Mouse (Mus musculus): Measurements from ENCODE around the gene Rpsa. TPM values are rescaled to one million over a fixed set of nuclear protein-coding genes. Genes with fewer than 3 reads are reported as not detected.
"Not testable (repeated sequence)": the region's sequence is repeated elsewhere in the genome, so short reads cannot be mapped to it uniquely, and the experiment has no call there.

The Rpsa gene
- polyA plus RNA-seq, 1 experiment from 2014 or later = 1,462 TPM

DNA sequence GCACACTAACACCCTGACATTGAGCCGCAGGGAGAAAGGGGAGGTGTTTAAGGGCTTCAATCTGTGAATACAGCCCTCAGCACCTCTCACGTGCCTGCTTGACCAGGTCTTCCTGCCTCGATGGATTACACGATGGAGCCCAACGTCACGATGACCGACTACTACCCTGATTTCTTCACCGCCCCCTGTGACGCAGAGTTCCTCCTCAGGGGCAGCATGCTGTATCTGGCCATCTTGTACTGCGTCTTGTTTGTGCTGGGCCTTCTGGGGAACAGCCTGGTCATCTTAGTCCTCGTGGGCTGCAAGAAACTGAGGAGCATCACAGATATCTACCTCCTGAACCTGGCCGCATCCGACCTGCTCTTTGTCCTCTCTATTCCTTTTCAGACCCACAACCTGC, 33.8 kb upstream of the Rpsa start:
- no peaks in the 10 kb centered on the region for H3K36me3 ChIP-seq
- WGBS = 87% methylated on average over 13 of the region's 13 CpGs
- no peak overlapping the region for H3K27ac ChIP-seq
- H3K9ac ChIP-seq = no peak overlapping the region
- no peak overlapping the region for H3K4me3 ChIP-seq
- no peak overlapping the region for H3K4me2 ChIP-seq
- no peaks in the 10 kb centered on the region for H3K27me3 ChIP-seq
- no peaks in the 10 kb centered on the region for H3K9me3 ChIP-seq
- no peak for ATAC-seq (ENCODE audit: insufficient number of reproducible peaks, low FRiP score, low TSS enrichment, low read depth)
- H3K4me1 ChIP-seq = no peaks in the 10 kb centered on the region

DNA sequence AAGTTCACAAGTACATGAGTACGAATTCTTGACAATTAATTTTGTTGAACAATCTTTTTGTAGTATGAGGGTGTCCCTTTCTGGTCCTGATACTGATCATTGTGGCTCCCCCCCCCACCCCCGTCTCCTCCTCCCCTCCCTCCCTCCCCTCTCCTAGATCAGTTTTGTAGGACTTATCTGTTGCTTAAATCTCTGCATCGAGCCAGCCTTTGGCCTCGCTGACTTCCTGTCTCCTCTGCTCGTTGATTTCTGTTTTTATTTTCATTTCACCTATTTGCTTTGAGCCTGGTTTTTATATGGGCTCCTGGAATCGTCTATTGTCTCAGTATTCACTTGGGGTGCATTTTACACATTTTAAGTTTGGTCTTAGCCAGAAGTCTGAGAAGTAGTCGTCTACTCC, 31.6 kb upstream of the Rpsa start:
- Histone ChIP-seq H3K4me1 (no peaks in the 10 kb centered on the region), H3K9me3 (no peaks in the 10 kb centered on the region), H3K36me3 (no peaks in the 10 kb centered on the region), H3K4me3 (no peak overlapping the region), H3K4me2 (no peak overlapping the region), H3K27me3 (no peaks in the 10 kb centered on the region), H3K9ac (no peak overlapping the region), H3K27ac (no peak overlapping the region)
- no peak for ATAC-seq (ENCODE audit: insufficient number of reproducible peaks, low FRiP score, low TSS enrichment, low read depth)
- WGBS = 60% methylated on average over 7 of the region's 7 CpGs

DNA sequence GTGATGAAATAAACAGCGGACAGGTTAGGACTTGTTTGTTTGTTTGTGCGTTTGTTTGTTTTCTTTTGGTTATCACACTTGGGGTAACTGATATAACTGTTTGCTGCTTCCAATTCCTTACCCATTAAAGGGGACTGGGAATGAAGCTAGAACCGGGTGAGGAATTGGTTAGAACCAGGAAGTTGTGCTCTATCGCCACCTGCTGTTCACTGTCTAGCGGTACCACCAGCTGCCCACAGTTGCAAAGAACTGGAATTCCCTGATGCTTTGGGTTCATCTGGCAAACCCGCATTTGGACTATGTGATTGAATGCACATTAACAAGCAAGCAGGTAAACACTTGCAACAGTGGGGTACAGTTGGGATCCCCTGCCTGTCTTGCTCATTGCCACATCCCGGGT, 28.8 kb upstream of the Rpsa start:
- H3K4me1 ChIP-seq = no peaks in the 10 kb centered on the region
- no peaks in the 10 kb centered on the region for H3K9me3 ChIP-seq
- WGBS = 22% methylated on average over 7 of the region's 7 CpGs
- no peak for ATAC-seq (ENCODE audit: insufficient number of reproducible peaks, low FRiP score, low TSS enrichment, low read depth)
- H3K27ac ChIP-seq = no peak overlapping the region
- H3K36me3 ChIP-seq = no peaks in the 10 kb centered on the region
- no peak overlapping the region for H3K4me2 ChIP-seq
- H3K4me3 ChIP-seq = no peak overlapping the region
- H3K9ac ChIP-seq = no peak overlapping the region
- no peaks in the 10 kb centered on the region for H3K27me3 ChIP-seq

DNA sequence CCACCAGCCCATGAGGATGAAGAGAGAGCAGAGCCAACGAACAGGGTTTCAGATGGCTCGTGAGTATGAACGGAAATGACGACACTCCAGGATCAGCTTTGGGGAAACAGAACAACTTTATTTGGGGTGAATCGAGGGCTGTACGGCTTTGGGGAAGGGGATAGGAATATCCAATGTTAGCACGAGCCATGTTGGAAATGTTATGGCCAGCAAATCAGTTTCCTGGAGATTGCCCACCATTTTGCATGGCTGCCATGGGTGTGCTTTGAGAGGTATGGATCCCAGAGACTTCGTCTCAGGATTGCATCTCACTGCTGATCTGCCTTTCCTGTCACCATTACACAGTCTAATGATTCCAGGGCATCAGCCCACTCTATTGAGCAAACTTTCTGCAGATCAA, 28.2 kb upstream of the Rpsa start:
- Histone ChIP-seq H3K36me3 (no peaks in the 10 kb centered on the region), H3K9ac (no peak overlapping the region), H3K4me3 (no peak overlapping the region), H3K9me3 (no peaks in the 10 kb centered on the region), H3K4me2 (no peak overlapping the region), H3K27me3 (no peaks in the 10 kb centered on the region), H3K4me1 (no peaks in the 10 kb centered on the region), H3K27ac (no peak overlapping the region)
- ATAC-seq (ENCODE audit: insufficient number of reproducible peaks, low FRiP score, low TSS enrichment, low read depth) = no peak
- 83% methylated on average over 8 of the region's 8 CpGs for WGBS

DNA sequence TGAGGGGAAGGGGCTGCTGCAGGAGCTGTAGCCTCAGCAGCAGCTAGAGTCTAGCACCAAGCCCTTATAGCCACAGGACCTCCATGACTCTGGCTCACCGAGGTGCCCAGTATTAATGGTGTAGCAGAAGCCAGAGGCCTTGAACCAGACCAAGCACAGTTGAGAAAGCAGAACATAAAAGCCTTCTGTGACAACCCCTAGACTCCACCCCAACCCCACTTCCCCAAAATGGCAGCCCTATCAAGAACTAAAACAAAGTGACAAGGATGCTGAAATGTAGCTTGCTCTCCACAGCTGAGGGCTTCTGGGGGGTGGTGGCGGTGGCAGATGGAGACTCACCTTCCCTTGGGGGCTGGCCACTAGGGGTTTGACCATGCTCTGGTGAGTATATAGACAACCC, 26.3 kb upstream of the Rpsa start:
- ATAC-seq (ENCODE audit: insufficient number of reproducible peaks, low FRiP score, low TSS enrichment, low read depth) = no peak
- H3K4me1 ChIP-seq = no peaks in the 10 kb centered on the region
- WGBS = 98% methylated on average over 2 of the region's 2 CpGs

DNA sequence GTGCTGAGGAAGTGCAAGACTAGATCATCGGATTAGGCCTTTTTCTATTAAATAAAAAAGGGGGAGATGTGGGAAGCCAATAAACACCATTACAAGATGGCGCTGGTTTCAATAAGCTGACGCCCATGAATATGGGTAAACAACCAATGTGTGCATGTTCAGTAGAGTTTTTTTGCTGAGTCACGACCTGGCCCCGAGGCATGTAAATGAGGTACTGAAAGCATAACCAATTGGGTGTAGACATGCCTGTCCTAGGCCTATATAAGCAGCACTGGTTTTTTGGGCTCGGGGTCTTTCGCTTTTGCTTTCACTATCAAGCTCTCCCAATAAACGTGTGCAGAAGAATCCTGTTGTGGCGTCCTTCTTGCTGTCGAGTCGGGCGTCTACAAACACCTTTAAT, 18.5 kb upstream of the Rpsa start:
- H3K27ac ChIP-seq; H3K4me2 ChIP-seq; H3K36me3 ChIP-seq; ATAC-seq (ENCODE audit: insufficient number of reproducible peaks, low FRiP score, low TSS enrichment, low read depth); H3K9me3 ChIP-seq; H3K4me3 ChIP-seq; H3K27me3 ChIP-seq; H3K9ac ChIP-seq; H3K4me1 ChIP-seq: not testable (repeated sequence)
- 94% methylated on average over 12 of the region's 12 CpGs for WGBS

More for the DNA sequence above, 26.3 kb upstream of the Rpsa start:
- Histone ChIP-seq H3K9me3 (no peaks in the 10 kb centered on the region), H3K9ac (no peak overlapping the region), H3K4me2 (no peak overlapping the region), H3K4me3 (no peak overlapping the region), H3K36me3 (no peaks in the 10 kb centered on the region), H3K27me3 (no peaks in the 10 kb centered on the region), H3K27ac (no peak overlapping the region)

DNA sequence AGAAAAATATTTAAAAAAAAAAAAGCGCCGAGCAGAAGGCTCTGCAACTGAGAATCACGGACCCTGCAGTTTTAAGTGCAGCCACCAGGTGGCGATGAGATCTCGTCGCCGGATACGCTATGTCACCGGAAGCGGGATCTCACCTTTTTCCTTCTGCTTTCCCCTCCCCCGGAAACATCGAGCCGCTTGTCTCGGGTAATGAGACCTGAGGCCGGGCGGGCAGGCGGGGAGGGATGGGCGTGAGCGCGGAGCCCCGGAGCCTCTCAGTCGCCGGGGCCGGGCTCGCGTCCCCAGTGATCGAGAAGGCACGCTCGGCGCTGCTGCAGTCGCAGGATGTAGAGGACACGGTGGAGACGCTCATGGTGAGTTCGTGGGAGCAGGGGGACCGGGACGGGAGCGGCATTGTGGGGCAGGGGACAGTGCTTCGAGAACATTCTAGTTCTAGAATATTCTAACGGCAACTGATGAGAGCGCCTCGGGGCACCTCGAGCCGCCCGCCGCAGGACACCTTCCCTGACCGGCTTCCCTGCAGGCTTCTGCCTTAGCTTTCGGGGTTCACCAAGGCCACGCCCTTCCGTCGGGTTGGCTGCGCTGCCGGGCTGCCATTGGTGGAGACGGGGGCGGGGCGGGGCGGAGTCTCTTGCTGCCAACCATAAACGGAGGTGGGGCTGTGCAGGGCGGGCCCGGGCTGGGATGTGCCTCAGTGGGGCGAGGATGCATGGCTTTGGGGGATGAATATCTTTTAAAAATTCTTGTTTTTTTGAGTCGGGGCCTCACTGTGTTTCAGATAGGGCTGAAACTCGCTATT, 17.1 kb upstream of the Rpsa start, which contains the start of gene Slc25a38:
Slc25a38 (plus strand) TSS at position 164 of the 808 bp plus-strand sequence.
- 0 out of 2 replicates have a peak, but pooled peaks cover 3% of the 10 kb centered on the region for H3K36me3 ChIP-seq
- peaks cover 4% of the 10 kb centered on the region; the same call in 1 of the 2 replicates for H3K4me1 ChIP-seq
- H3K9me3 ChIP-seq = no peaks in the 10 kb centered on the region
- peak within 1 kb of the TSS; percentile 97 for H3K4me3 ChIP-seq
- under 1% methylated on average over 62 of the region's 62 CpGs for WGBS
- H3K4me2 ChIP-seq = peak within 1 kb of the TSS; percentile 73
- no peaks in the 10 kb centered on the region for H3K27me3 ChIP-seq
- peak; percentile 95 for ATAC-seq (ENCODE audit: insufficient number of reproducible peaks, low FRiP score, low TSS enrichment, low read depth)
- peak within 1 kb of the TSS; percentile 67 for H3K9ac ChIP-seq
- peak within 1 kb of the TSS; percentile 96 for H3K27ac ChIP-seq

DNA sequence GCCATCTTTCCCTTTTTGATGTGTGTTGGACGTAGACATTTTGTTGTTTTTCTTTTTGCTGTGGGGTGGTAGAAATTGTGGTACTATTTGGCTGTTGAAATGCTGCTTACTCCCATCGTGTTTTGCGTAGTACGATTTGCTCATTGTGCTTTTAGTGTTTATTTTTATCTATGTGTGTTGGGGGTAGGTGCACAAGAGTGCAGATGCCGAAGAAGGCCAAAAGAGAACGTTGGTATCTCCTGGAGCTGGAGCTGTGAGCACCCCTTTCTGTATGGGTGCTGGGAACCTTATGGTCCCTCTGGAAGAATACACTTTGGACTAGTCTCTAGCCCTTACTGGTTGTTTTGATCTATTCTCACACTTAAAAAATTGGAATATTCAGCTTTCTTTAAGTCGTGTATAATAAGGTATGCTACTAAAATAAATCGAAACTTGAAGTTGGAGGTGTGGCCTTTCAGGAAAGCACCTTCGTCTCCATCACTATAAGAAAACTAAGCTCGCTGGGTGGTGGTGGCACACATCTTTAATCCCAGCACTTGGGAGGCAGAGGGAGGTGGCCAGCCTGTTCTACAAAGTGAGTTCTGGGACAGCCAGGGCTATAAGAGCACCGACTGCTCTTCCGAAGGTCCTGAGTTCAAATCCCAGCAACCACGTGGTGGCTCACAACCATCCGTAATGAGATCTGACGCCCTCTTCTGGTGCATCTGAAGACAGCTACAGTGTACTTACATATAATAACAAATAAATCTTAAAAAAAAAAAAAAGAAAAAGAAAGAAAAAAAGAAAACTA, 16.1 kb upstream of the Rpsa start:
- Histone ChIP-seq H3K4me1 (peaks cover 4% of the 10 kb centered on the region; the same call in 1 of the 2 replicates), H3K27me3 (no peaks in the 10 kb centered on the region), H3K4me2 (peak overlapping the region; percentile 73), H3K36me3 (peaks cover 3% of the 10 kb centered on the region; the same call in 1 of the 2 replicates), H3K9me3 (no peaks in the 10 kb centered on the region), H3K27ac (peak overlapping the region; percentile 96), H3K4me3 (peak overlapping the region; percentile 97), H3K9ac (no peak overlapping the region)
- no peak for ATAC-seq (ENCODE audit: insufficient number of reproducible peaks, low FRiP score, low TSS enrichment, low read depth)
- WGBS = 77% methylated on average over 15 of the region's 15 CpGs

DNA sequence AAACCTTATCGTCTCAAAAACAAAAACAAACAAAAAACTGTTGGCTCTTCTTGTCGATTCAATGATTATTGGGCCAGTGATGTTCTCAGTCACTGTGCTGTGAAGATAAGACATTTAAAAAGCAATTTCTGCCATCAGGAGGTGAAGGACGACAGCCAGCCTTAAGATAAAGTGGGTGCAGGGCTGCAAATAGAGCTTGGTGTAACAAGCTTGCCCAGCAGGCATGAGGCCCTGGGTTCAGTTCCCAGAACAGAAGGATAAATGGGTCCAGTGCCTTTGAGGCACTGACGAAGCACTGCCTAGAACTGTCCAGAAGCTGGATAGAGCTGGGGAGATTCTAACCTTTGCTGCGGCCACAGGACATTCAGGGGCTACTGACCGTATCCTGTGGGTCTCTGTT, 15.0 kb upstream of the Rpsa start:
- WGBS = 92% methylated on average over 6 of the region's 6 CpGs
- Histone ChIP-seq H3K36me3 (peaks cover 9% of the 10 kb centered on the region), H3K9ac (no peak overlapping the region), H3K4me2 (no peak overlapping the region), H3K4me3 (no peak overlapping the region), H3K27me3 (no peaks in the 10 kb centered on the region), H3K27ac (no peak overlapping the region), H3K9me3 (no peaks in the 10 kb centered on the region), H3K4me1 (peaks cover 4% of the 10 kb centered on the region; the same call in 1 of the 2 replicates)
- no peak for ATAC-seq (ENCODE audit: insufficient number of reproducible peaks, low FRiP score, low TSS enrichment, low read depth)

DNA sequence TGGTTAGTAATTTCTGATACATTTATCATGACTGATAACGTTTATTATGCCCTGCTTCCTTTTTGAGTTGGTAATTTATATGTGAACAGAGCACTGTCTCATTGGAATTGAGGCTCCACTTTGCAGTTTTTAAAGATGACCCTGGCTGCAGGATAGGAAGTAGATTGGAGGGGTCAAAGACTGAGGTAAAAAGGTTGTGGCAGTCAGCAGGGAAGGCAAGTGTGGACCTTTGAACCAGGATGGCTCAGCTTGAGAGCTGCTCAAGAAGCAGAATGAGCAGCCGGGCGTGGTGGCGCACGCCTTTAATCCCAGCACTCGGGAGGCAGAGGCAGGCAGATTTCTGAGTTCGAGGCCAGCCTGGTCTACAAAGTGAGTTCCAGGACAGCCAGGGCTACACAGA, 14.0 kb upstream of the Rpsa start:
- Histone ChIP-seq H3K36me3 (peaks cover 19% of the 10 kb centered on the region), H3K4me1 (peaks cover 4% of the 10 kb centered on the region; the same call in 1 of the 2 replicates), H3K9ac (no peak overlapping the region), H3K27ac (no peak overlapping the region), H3K27me3 (no peaks in the 10 kb centered on the region), H3K9me3 (no peaks in the 10 kb centered on the region), H3K4me3 (no peak overlapping the region), H3K4me2 (no peak overlapping the region)
- 88% methylated on average over 7 of the region's 7 CpGs for WGBS
- no peak for ATAC-seq (ENCODE audit: insufficient number of reproducible peaks, low FRiP score, low TSS enrichment, low read depth)

DNA sequence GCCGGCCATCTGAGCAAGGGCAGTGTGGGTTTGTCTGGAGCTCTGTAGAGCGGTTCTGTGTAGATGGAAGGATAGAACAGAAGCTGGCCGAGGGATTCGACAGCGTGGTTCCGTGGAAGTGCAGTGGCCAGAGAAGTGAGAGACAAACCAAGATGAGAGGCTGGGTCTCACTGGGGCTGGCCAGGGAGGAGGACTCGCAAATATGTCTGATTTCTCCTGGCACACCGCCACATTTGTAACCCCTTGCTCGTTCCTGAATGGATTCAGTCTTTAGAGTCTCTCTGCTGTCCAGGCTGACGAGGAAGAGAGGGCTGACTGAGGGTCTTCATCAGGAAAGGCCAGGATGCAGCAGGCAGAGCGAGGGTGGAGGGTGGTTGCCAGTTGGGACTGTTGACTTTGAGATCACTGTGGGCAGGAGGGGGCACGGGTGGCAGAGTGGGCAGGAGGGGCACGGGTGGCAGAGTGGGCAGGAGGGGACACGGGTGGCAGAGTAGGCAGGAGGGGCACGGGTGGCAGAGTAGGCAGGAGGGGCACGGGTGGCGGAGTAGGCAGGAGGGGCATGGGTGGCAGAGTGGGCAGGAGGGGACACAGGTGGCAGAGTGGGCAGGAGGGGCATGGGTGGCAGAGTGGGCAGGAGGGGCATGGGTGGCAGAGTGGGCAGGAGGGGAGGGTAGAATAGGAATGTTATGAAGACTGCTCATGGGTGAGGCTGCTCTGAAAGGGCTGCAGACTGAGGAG, 13.3 kb upstream of the Rpsa start:
- Histone ChIP-seq H3K9ac (no peak overlapping the region), H3K4me2 (no peak overlapping the region), H3K27me3 (no peaks in the 10 kb centered on the region), H3K4me3 (no peak overlapping the region), H3K9me3 (no peaks in the 10 kb centered on the region), H3K36me3 (peaks cover 23% of the 10 kb centered on the region), H3K27ac (no peak overlapping the region), H3K4me1 (peaks cover 4% of the 10 kb centered on the region; the same call in 1 of the 2 replicates)
- 89% methylated on average over 17 of the region's 17 CpGs for WGBS
- no peak for ATAC-seq (ENCODE audit: insufficient number of reproducible peaks, low FRiP score, low TSS enrichment, low read depth)
